Mouse (Mus musculus): ENCODE measurements at regions not wholly inside any gene's neighbourhood (a gene's known extent, or its start where the extent isn't known, plus 50 kb on each side); places are given as distances from the start of the nearest gene placed in this dataset.

GRCm38 (mm10) chr10:67458447-67459272, 76.6 kb upstream of the Egr2 start:
- no peaks in the 10 kb centered on the region for H3K4me1 ChIP-seq (ENCODE audit: control insufficient read depth, insufficient read depth, low read length)
- H3K36me3 ChIP-seq (ENCODE audit: control insufficient read depth, insufficient read depth, low read length): no peaks in the 10 kb centered on the region
- no peak for ATAC-seq
- no peaks in the 10 kb centered on the region for H3K9me3 ChIP-seq (ENCODE audit: control insufficient read depth, low read length)
- WGBS: 34% methylated on average over 22 of the region's 22 CpGs
- H3K9ac ChIP-seq (ENCODE audit: low read depth, low read length): no peak overlapping the region
- H3K4me2 ChIP-seq (ENCODE audit: low read depth, low read length): no peak overlapping the region
- no peaks in the 10 kb centered on the region for H3K27me3 ChIP-seq (replicated peaks; ENCODE audit: control insufficient read depth, insufficient read depth, low read length)
- H3K4me3 ChIP-seq (ENCODE audit: low read length): no peak overlapping the region
- H3K27ac ChIP-seq (ENCODE audit: low read length): no peak overlapping the region

GRCm38 (mm10) chr10:67461321-67461720, 74.0 kb upstream of the Egr2 start:
- ATAC-seq: no peak
- H3K9me3 ChIP-seq (ENCODE audit: control insufficient read depth, low read length): no peaks in the 10 kb centered on the region
- H3K27ac ChIP-seq (ENCODE audit: low read length): no peak overlapping the region
- H3K27me3 ChIP-seq (replicated peaks; ENCODE audit: control insufficient read depth, insufficient read depth, low read length): no peaks in the 10 kb centered on the region
- no peak overlapping the region for H3K4me3 ChIP-seq (ENCODE audit: low read length)
- no peaks in the 10 kb centered on the region for H3K36me3 ChIP-seq (ENCODE audit: control insufficient read depth, insufficient read depth, low read length)
- H3K4me1 ChIP-seq (ENCODE audit: control insufficient read depth, insufficient read depth, low read length): no peaks in the 10 kb centered on the region
- 81% methylated on average over 1 of the region's 1 CpGs for WGBS
- H3K4me2 ChIP-seq (ENCODE audit: low read depth, low read length): no peak overlapping the region
- H3K9ac ChIP-seq (ENCODE audit: low read depth, low read length): no peak overlapping the region

- WGBS: 76% methylated on average over 1 of the region's 1 CpGs
Observed at GRCm38 (mm10) chr10:67461862-67462261, 73.4 kb upstream of the Egr2 start.

GRCm38 (mm10) chr10:67468724-67469123, 66.6 kb upstream of the Egr2 start:
- Histone ChIP-seq H3K4me1 (ENCODE audit: control insufficient read depth, insufficient read depth, low read length) (no peaks in the 10 kb centered on the region), H3K4me2 (ENCODE audit: low read depth, low read length) (no peak overlapping the region), H3K9ac (ENCODE audit: low read depth, low read length) (no peak overlapping the region), H3K9me3 (ENCODE audit: control insufficient read depth, low read length) (no peaks in the 10 kb centered on the region; the same call in 1 of the 2 replicates), H3K36me3 (ENCODE audit: control insufficient read depth, insufficient read depth, low read length) (no peaks in the 10 kb centered on the region), H3K27me3 (replicated peaks; ENCODE audit: control insufficient read depth, insufficient read depth, low read length) (no peaks in the 10 kb centered on the region), H3K4me3 (ENCODE audit: low read length) (no peak overlapping the region), H3K27ac (ENCODE audit: low read length) (no peak overlapping the region)
- 72% methylated on average over 8 of the region's 8 CpGs for WGBS
- ATAC-seq: no peak

More at GRCm38 (mm10) chr10:67461862-67462261, 73.4 kb upstream of the Egr2 start:
- Histone ChIP-seq H3K9me3 (ENCODE audit: control insufficient read depth, low read length) (no peaks in the 10 kb centered on the region), H3K27ac (ENCODE audit: low read length) (no peak overlapping the region), H3K36me3 (ENCODE audit: control insufficient read depth, insufficient read depth, low read length) (no peaks in the 10 kb centered on the region), H3K4me1 (ENCODE audit: control insufficient read depth, insufficient read depth, low read length) (no peaks in the 10 kb centered on the region), H3K4me3 (ENCODE audit: low read length) (no peak overlapping the region), H3K27me3 (replicated peaks; ENCODE audit: control insufficient read depth, insufficient read depth, low read length) (no peaks in the 10 kb centered on the region), H3K9ac (ENCODE audit: low read depth, low read length) (no peak overlapping the region), H3K4me2 (ENCODE audit: low read depth, low read length) (no peak overlapping the region)
- ATAC-seq: no peak

GRCm38 (mm10) chr10:67473016-67473415, 62.3 kb upstream of the Egr2 start:
- no peak for ATAC-seq
- Histone ChIP-seq H3K4me1 (ENCODE audit: control insufficient read depth, insufficient read depth, low read length) (no peaks in the 10 kb centered on the region), H3K27me3 (replicated peaks; ENCODE audit: control insufficient read depth, insufficient read depth, low read length) (no peaks in the 10 kb centered on the region), H3K9ac (ENCODE audit: low read depth, low read length) (no peak overlapping the region), H3K27ac (ENCODE audit: low read length) (no peak overlapping the region), H3K9me3 (ENCODE audit: control insufficient read depth, low read length) (no peaks in the 10 kb centered on the region; the same call in 1 of the 2 replicates), H3K4me2 (ENCODE audit: low read depth, low read length) (no peak overlapping the region), H3K4me3 (ENCODE audit: low read length) (no peak overlapping the region), H3K36me3 (ENCODE audit: control insufficient read depth, insufficient read depth, low read length) (no peaks in the 10 kb centered on the region)
- WGBS: 85% methylated on average over 6 of the region's 6 CpGs

- Histone ChIP-seq H3K27ac (ENCODE audit: low read length) (no peak overlapping the region), H3K4me3 (ENCODE audit: low read length) (no peak overlapping the region), H3K4me1 (ENCODE audit: control insufficient read depth, insufficient read depth, low read length) (no peaks in the 10 kb centered on the region), H3K36me3 (ENCODE audit: control insufficient read depth, insufficient read depth, low read length) (no peaks in the 10 kb centered on the region), H3K4me2 (ENCODE audit: low read depth, low read length) (no peak overlapping the region), H3K27me3 (replicated peaks; ENCODE audit: control insufficient read depth, insufficient read depth, low read length) (no peaks in the 10 kb centered on the region), H3K9ac (ENCODE audit: low read depth, low read length) (no peak overlapping the region), H3K9me3 (ENCODE audit: control insufficient read depth, low read length) (no peaks in the 10 kb centered on the region; the same call in 1 of the 2 replicates)
- WGBS: 69% methylated on average over 2 of the region's 2 CpGs
- no peak for ATAC-seq
Observed at GRCm38 (mm10) chr10:67474336-67474735, 60.9 kb upstream of the Egr2 start.

- no peak overlapping the region for H3K4me2 ChIP-seq (ENCODE audit: low read depth, low read length)
- no peak overlapping the region for H3K4me3 ChIP-seq (ENCODE audit: low read length)
- no peaks in the 10 kb centered on the region for H3K4me1 ChIP-seq (ENCODE audit: control insufficient read depth, insufficient read depth, low read length)
- ATAC-seq: no peak
- no peak overlapping the region for H3K9ac ChIP-seq (ENCODE audit: low read depth, low read length)
- H3K36me3 ChIP-seq (ENCODE audit: control insufficient read depth, insufficient read depth, low read length): no peaks in the 10 kb centered on the region
- H3K27me3 ChIP-seq (replicated peaks; ENCODE audit: control insufficient read depth, insufficient read depth, low read length): no peaks in the 10 kb centered on the region
- 58% methylated on average over 14 of the region's 14 CpGs for WGBS
- peaks cover 3% of the 10 kb centered on the region for H3K9me3 ChIP-seq (ENCODE audit: control insufficient read depth, low read length)
- H3K27ac ChIP-seq (ENCODE audit: low read length): no peak overlapping the region
Observed at GRCm38 (mm10) chr10:67482268-67482667, 53.0 kb upstream of the Egr2 start.

- no peaks in the 10 kb centered on the region for H3K4me1 ChIP-seq (ENCODE audit: control insufficient read depth, insufficient read depth, low read length)
- H3K36me3 ChIP-seq (ENCODE audit: control insufficient read depth, insufficient read depth, low read length): no peaks in the 10 kb centered on the region
- H3K9ac ChIP-seq (ENCODE audit: low read depth, low read length): no peak overlapping the region
- H3K4me2 ChIP-seq (ENCODE audit: low read depth, low read length): no peak overlapping the region
- WGBS: 81% methylated on average over 7 of the region's 7 CpGs
- H3K4me3 ChIP-seq (ENCODE audit: low read length): no peak overlapping the region
- no peak for ATAC-seq
- H3K27me3 ChIP-seq (replicated peaks; ENCODE audit: control insufficient read depth, insufficient read depth, low read length): no peaks in the 10 kb centered on the region
- peaks cover 3% of the 10 kb centered on the region for H3K9me3 ChIP-seq (ENCODE audit: control insufficient read depth, low read length)
- H3K27ac ChIP-seq (ENCODE audit: low read length): no peak overlapping the region
Observed at GRCm38 (mm10) chr10:67483371-67483770, 51.9 kb upstream of the Egr2 start.

- Histone ChIP-seq H3K27me3 (replicated peaks; ENCODE audit: control insufficient read depth, insufficient read depth, low read length) (no peaks in the 10 kb centered on the region), H3K4me2 (ENCODE audit: low read depth, low read length) (no peak overlapping the region), H3K36me3 (ENCODE audit: control insufficient read depth, insufficient read depth, low read length) (no peaks in the 10 kb centered on the region), H3K4me1 (ENCODE audit: control insufficient read depth, insufficient read depth, low read length) (no peaks in the 10 kb centered on the region), H3K27ac (ENCODE audit: low read length) (no peak overlapping the region), H3K4me3 (ENCODE audit: low read length) (no peak overlapping the region), H3K9ac (ENCODE audit: low read depth, low read length) (no peak overlapping the region), H3K9me3 (ENCODE audit: control insufficient read depth, low read length) (peaks cover 3% of the 10 kb centered on the region)
- ATAC-seq: no peak
- 83% methylated on average over 3 of the region's 3 CpGs for WGBS
Observed at GRCm38 (mm10) chr10:67484091-67484745, 51.1 kb upstream of the Egr2 start.

All from intestine, embryonic 16.5 days (tissue).